Mouse (Mus musculus) R1 (cell line): ENCODE data around the gene Upk3bl.

Experiments
- DNase-seq: peaks from one replicate; pipeline ENCODE4 v3.0.0-alpha.2; 2018; ENCODE audit warnings: low read depth, low spot score

Upk3bl gene

GRCm38 (mm10) chr5:136054301-136055077 is at the start of gene Upk3bl:
TSS of gene Upk3bl (plus strand) at chr5:136054492.
- no peak for DNase-seq

GRCm38 (mm10) chr5:136004537-136004936 is 49.8 kb upstream of the Upk3bl start:
- no peak for DNase-seq

GRCm38 (mm10) chr5:136007745-136008144 is 46.5 kb upstream of the Upk3bl start:
- no peak for DNase-seq

- no peak for DNase-seq
Observed at GRCm38 (mm10) chr5:136014877-136015276, 39.4 kb upstream of the Upk3bl start.

- no peak for DNase-seq
Observed at GRCm38 (mm10) chr5:136015586-136015985, 38.7 kb upstream of the Upk3bl start.

- peak; percentile 27 for DNase-seq
Observed at GRCm38 (mm10) chr5:136016014-136016876, 38.0 kb upstream of the Upk3bl start.

GRCm38 (mm10) chr5:136017262-136017661 is 37.0 kb upstream of the Upk3bl start:
- DNase-seq = no peak

- no peak for DNase-seq
Observed at GRCm38 (mm10) chr5:136018726-136019125, 35.6 kb upstream of the Upk3bl start.

GRCm38 (mm10) chr5:136019907-136020306 is 34.4 kb upstream of the Upk3bl start:
- peak; percentile 26 for DNase-seq

GRCm38 (mm10) chr5:136025712-136026111 is 28.6 kb upstream of the Upk3bl start:
- DNase-seq = no peak

- DNase-seq = no peak
Observed at GRCm38 (mm10) chr5:136026859-136027258, 27.4 kb upstream of the Upk3bl start.

GRCm38 (mm10) chr5:136027612-136028311 is 26.5 kb upstream of the Upk3bl start:
- DNase-seq = no peak

- no peak for DNase-seq
Observed at GRCm38 (mm10) chr5:136034868-136035267, 19.4 kb upstream of the Upk3bl start.

GRCm38 (mm10) chr5:136035285-136035684 is 19.0 kb upstream of the Upk3bl start:
- no peak for DNase-seq

- no peak for DNase-seq
Observed at GRCm38 (mm10) chr5:136036667-136037066, 17.6 kb upstream of the Upk3bl start.

GRCm38 (mm10) chr5:136038258-136039214 is 15.8 kb upstream of the Upk3bl start, which contains the start of gene Upk3b:
TSS of gene Upk3b (plus strand) at chr5:136038496.
- DNase-seq = no peak

- peak; percentile 92 for DNase-seq
Observed at GRCm38 (mm10) chr5:136040210-136040609, 14.1 kb upstream of the Upk3bl start.

- peak; percentile 91 for DNase-seq
Observed at GRCm38 (mm10) chr5:136041260-136041659, 13.0 kb upstream of the Upk3bl start.

- DNase-seq = peak; percentile 85
Observed at GRCm38 (mm10) chr5:136041666-136042065, 12.6 kb upstream of the Upk3bl start.

- DNase-seq = peak; percentile 59
Observed at GRCm38 (mm10) chr5:136044865-136045264, 9.4 kb upstream of the Upk3bl start.

GRCm38 (mm10) chr5:136045408-136045807 is 8.9 kb upstream of the Upk3bl start:
- DNase-seq = peak; percentile 76
